Mouse (Mus musculus) adrenal gland, adult 2 months (tissue): ENCODE measurements around the gene Ccl27b. TPM values are rescaled to one million over a fixed set of nuclear protein-coding genes. Genes with fewer than 3 reads are reported as not detected.
"Not testable (repeated sequence)": the region's sequence is repeated elsewhere in the genome, so short reads cannot be mapped to it uniquely, and the experiment has no call there.

Experiments
- DNase-seq: peaks from one replicate; pipeline ENCODE4 v3.0.0; 2021
- long read RNA-seq: library from polyadenylated mRNA; stranded (forward); transcript quantifications from one replicate; pipeline ENCODE4 v2.0.0, GENCODE M21; 2021
- polyA plus RNA-seq: library from polyadenylated mRNA; depleted of rRNA; stranded (reverse); fragments of >200 nt; gene quantifications from 2 replicates; pipeline ENCODE4 v1.2.3, GENCODE M21; 2012; rRNA removed
- total RNA-seq, 2 experiments: library from RNA; stranded (reverse); gene quantifications; 2 replicates each; pipeline ENCODE4 v1.2.3; 2021

Ccl27b gene
- not detected for total RNA-seq
- polyA plus RNA-seq: not detected in 2 replicates
- long read RNA-seq, partial matches to known transcripts: 0 of 3 reads
- long read RNA-seq, other reads (novel, unspliced or antisense): 0 of 3 reads

- DNase-seq: not testable (repeated sequence)
These were observed at the start of gene Ccl27b for GRCm38 (mm10) chr4:42654951-42655350. Gene Ccl27b (plus strand): TSS chr4:42655251.

GRCm38 (mm10) chr4:42611895-42612294 is 43.2 kb upstream of the Ccl27b start, which contains the start of gene Gm10591:
Gene Gm10591 (plus strand): TSS chr4:42612195.
- not testable (repeated sequence) for DNase-seq

GRCm38 (mm10) chr4:42629419-42629818 is 25.6 kb upstream of the Ccl27b start, which contains the start of gene Gm2564:
Gene Gm2564 (plus strand): TSS chr4:42629719.
- not testable (repeated sequence) for DNase-seq

GRCm38 (mm10) chr4:42661793-42662192 is 6.7 kb downstream of the Ccl27b start, which contains the start of gene Il11ra2:
Gene Il11ra2 (minus strand): TSS chr4:42661893.
- not testable (repeated sequence) for DNase-seq

- DNase-seq: not testable (repeated sequence)
These were observed 20.4 kb downstream of the Ccl27b start for GRCm38 (mm10) chr4:42675415-42675814.

GRCm38 (mm10) chr4:42679365-42679764 is 24.3 kb downstream of the Ccl27b start:
- DNase-seq: not testable (repeated sequence)

- not testable (repeated sequence) for DNase-seq
These were observed 25.6 kb downstream of the Ccl27b start for GRCm38 (mm10) chr4:42680374-42681356.

GRCm38 (mm10) chr4:42681473-42682182 is 26.6 kb downstream of the Ccl27b start:
- not testable (repeated sequence) for DNase-seq

GRCm38 (mm10) chr4:42682183-42682524 is 27.1 kb downstream of the Ccl27b start:
- not testable (repeated sequence) for DNase-seq

Other genes with a start within 250 kb of the Ccl27b start
- not detected for gene Gm21586, start 215.9 kb upstream of the Ccl27b start, total RNA-seq
- gene Gm21586, start 215.9 kb upstream of the Ccl27b start, polyA plus RNA-seq: not detected in 2 replicates
- gene Gm2163, start 188.5 kb upstream of the Ccl27b start, total RNA-seq: under 1 TPM; 0.31 to 0.78 TPM
- gene Gm2163, start 188.5 kb upstream of the Ccl27b start, polyA plus RNA-seq: 0.28 and 0.36 TPM in 2 replicates
- not detected for gene Fam205a2, start 127.1 kb upstream of the Ccl27b start, total RNA-seq
- not detected in 2 replicates for gene Fam205a2, start 127.1 kb upstream of the Ccl27b start, polyA plus RNA-seq
- gene Gm10591, start 43.1 kb upstream of the Ccl27b start, total RNA-seq: not detected
- not detected in 2 replicates for gene Gm10591, start 43.1 kb upstream of the Ccl27b start, polyA plus RNA-seq
- 10 to 100 TPM; 14.5 to 24.0 TPM for gene Gm2564, start 25.5 kb upstream of the Ccl27b start, total RNA-seq
- 13.6 and 16.2 TPM in 2 replicates for gene Gm2564, start 25.5 kb upstream of the Ccl27b start, polyA plus RNA-seq
- not detected for gene Il11ra2, start 6.6 kb downstream of the Ccl27b start, total RNA-seq
- 0.34 and 0.61 TPM in 2 replicates for gene Il11ra2, start 6.6 kb downstream of the Ccl27b start, polyA plus RNA-seq
- under 1 TPM in 1 of 2 experiments, not detected in 1; 0.55 TPM for gene 4930578G10Rik, start 80.3 kb downstream of the Ccl27b start, total RNA-seq
- gene 4930578G10Rik, start 80.3 kb downstream of the Ccl27b start, polyA plus RNA-seq: 0.26 TPM in 1 of 2 replicates, not detected in the other
- gene Ccl19, start 101.3 kb downstream of the Ccl27b start, total RNA-seq: 1 to 10 TPM; 1.8 to 6.7 TPM
- 25.5 and 29.5 TPM in 2 replicates for gene Ccl19, start 101.3 kb downstream of the Ccl27b start, polyA plus RNA-seq
- 10 to 100 TPM in 1 of 2 experiments, 1 to 10 TPM in 1; 5.7 to 12.2 TPM for gene Ccl21a, start 118.7 kb downstream of the Ccl27b start, total RNA-seq
- 2.3 and 3.8 TPM in 2 replicates for gene Ccl21a, start 118.7 kb downstream of the Ccl27b start, polyA plus RNA-seq
- not detected for gene Fam205a1, start 198.6 kb downstream of the Ccl27b start, total RNA-seq
- not detected in 2 replicates for gene Fam205a1, start 198.6 kb downstream of the Ccl27b start, polyA plus RNA-seq
- gene Gm12394, start 201.5 kb downstream of the Ccl27b start, total RNA-seq: under 1 TPM in 1 of 2 experiments, not detected in 1; 0.14 TPM
- not detected in 2 replicates for gene Gm12394, start 201.5 kb downstream of the Ccl27b start, polyA plus RNA-seq
- gene Fam205c, start 219.0 kb downstream of the Ccl27b start, total RNA-seq: under 1 TPM in 1 of 2 experiments, not detected in 1; 0.17 TPM
- gene Fam205c, start 219.0 kb downstream of the Ccl27b start, polyA plus RNA-seq: not detected in 2 replicates